Mouse (Mus musculus) E14TG2a.4 (cell line): ENCODE measurements around the gene Gm20388.

Experiments
- CTCF ChIP-seq: conservative IDR thresholded peaks from 2 replicates; pipeline ENCODE4 v1.5.1; 2014; ENCODE audit warnings: low read length
- NANOG ChIP-seq: IDR thresholded peaks from 2 replicates; pipeline ENCODE4 v1.6.1; 2014; ENCODE audit warnings: borderline replicate concordance, low read length, mixed read lengths
- POU5F1 ChIP-seq: IDR thresholded peaks from 2 replicates; pipeline ENCODE4 v1.6.1; 2014; ENCODE audit warnings: low read length, borderline replicate concordance

- TF ChIP-seq CTCF (no peak), POU5F1 (no peak), NANOG (no peak)
Measured at GRCm38 (mm10) chr8:120040861-120041260, 130.2 kb downstream of the Gm20388 start.
